Comparison of ENCODE assay signal across 8 mouse cellular contexts in the genomic region with DNA sequence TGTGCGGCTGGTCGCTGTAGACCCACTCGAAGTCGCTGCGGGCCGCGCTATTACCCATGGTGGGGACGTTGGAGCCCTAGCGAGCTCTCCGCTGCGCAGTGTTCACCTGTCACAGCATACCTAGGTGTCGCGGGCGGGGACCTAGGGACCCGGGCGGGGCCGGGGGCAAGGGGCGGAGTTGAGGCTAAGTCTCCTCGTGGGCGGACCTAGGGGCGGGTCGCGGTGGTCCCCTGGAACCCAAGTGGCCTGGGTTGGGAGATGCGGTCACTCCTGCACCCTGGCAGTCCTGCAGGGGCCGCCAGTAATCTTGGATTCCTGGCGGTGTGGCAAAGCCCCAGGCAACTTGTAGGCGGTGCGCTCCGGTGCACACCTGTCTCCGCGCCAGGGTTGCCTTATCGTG. TPM values are rescaled to one million over a fixed set of nuclear protein-coding genes. Genes with fewer than 3 reads are reported as not detected.
DNase-seq lines count a peak whose midpoint lies in the region; ATAC-seq and TF ChIP-seq lines count a peak whose summit lies in the region.

Degs2 (minus strand) TSS at position 131 of the 400 bp plus-strand sequence.

- no peak within 1 kb of the TSS for H3K9ac ChIP-seq in heart, adult 2 months (ENCODE audit: low read depth, low read length)
- H3K9ac ChIP-seq in embryonic facial prominence, embryonic 14.5 days (ENCODE audit: low read depth, low read length) = no peak within 1 kb of the TSS
- peak within 1 kb of the TSS; percentile 34; the same call in 1 of the 2 replicates for H3K9ac ChIP-seq in kidney, embryonic 14.5 days (ENCODE audit: low read depth, low read length)

- H3K79me2 ChIP-seq in heart, adult 2 months (replicated peaks; ENCODE audit: control insufficient read depth, insufficient read depth, low read length) = no peaks in the 10 kb centered on the region

- no peak within 1 kb of the TSS for H3K27ac ChIP-seq in heart, adult 2 months
- no peak within 1 kb of the TSS for H3K27ac ChIP-seq in embryonic facial prominence, embryonic 14.5 days (replicated peaks; ENCODE audit: low read depth, low read length)
- H3K27ac ChIP-seq in kidney, embryonic 14.5 days (ENCODE audit: low read depth, low read length) = no peak within 1 kb of the TSS

- ATAC-seq in embryonic facial prominence, embryonic 14.5 days (ENCODE audit: low read depth) = peak; percentile 39; the same call in 1 of the 2 replicates
- peak; percentile 73 for ATAC-seq in kidney, embryonic 14.5 days (ENCODE audit: low FRiP score, low TSS enrichment)
- ATAC-seq in megakaryocyte progenitor cell, adult 5-6 weeks (replicated peaks; ENCODE audit: poor library complexity) = no peak
- no peak for ATAC-seq in megakaryocyte-erythroid progenitor cell, adult 5-6 weeks (replicated peaks; ENCODE audit: low FRiP score, low TSS enrichment, poor library complexity, severe bottlenecking)

- no peak for DNase-seq in heart, adult 2 months
- no peak for DNase-seq in heart, postnatal 36 days
- DNase-seq in embryonic facial prominence, embryonic 14.5 days (ENCODE audit: low spot score) = peak; percentile 11
- DNase-seq in lung, postnatal 14 days = peak; percentile 40
- peak; percentile 71 for DNase-seq in thymus, postnatal 4 days

- TF ChIP-seq POLR2A in heart, adult 2 months (IDR thresholded peaks at IDR 0.05; ENCODE audit: insufficient read depth, low read depth, low read length) = no peak

- WGBS in heart, adult 2 months = 3% methylated on average over 32 of the region's 32 CpGs
- 2% methylated on average over 22 of the region's 32 CpGs for WGBS in embryonic facial prominence, embryonic 14.5 days
- under 1% methylated on average over 32 of the region's 32 CpGs for WGBS in kidney, embryonic 14.5 days

- no peaks in the 10 kb centered on the region for H3K9me3 ChIP-seq in embryonic facial prominence, embryonic 14.5 days (ENCODE audit: control insufficient read depth, low read length)
- H3K9me3 ChIP-seq in kidney, embryonic 14.5 days (ENCODE audit: control insufficient read depth, low read length) = no peaks in the 10 kb centered on the region

- TF ChIP-seq EP300 in heart, adult 2 months (IDR thresholded peaks at IDR 0.05; ENCODE audit: insufficient read depth, low read depth, low read length) = no peak

- intact Hi-C loops in heart, adult 2 months (cut with DNase I) = loop anchor here (5.0 kb wide), 1 partner anchor 55 kb away; no protein-coding TSS in a partner anchor
- intact Hi-C loops in heart, postnatal 36 days (cut with DNase I) = no loop called here

- H3K36me3 ChIP-seq in heart, adult 2 months (ENCODE audit: control insufficient read depth, insufficient read depth, low read length) = no peaks in the 10 kb centered on the region
- H3K36me3 ChIP-seq in embryonic facial prominence, embryonic 14.5 days (ENCODE audit: control insufficient read depth, insufficient read depth, low read length) = no peaks in the 10 kb centered on the region
- H3K36me3 ChIP-seq in kidney, embryonic 14.5 days (ENCODE audit: control insufficient read depth, insufficient read depth, low read length) = no peaks in the 10 kb centered on the region

- TF ChIP-seq CTCF in heart, adult 2 months (IDR thresholded peaks at IDR 0.05) = 0 out of 2 replicates have a peak, but pooled peaks have one; percentile 10

- H3K4me2 ChIP-seq in embryonic facial prominence, embryonic 14.5 days (ENCODE audit: low read depth, low read length) = peak within 1 kb of the TSS; percentile 41
- H3K4me2 ChIP-seq in kidney, embryonic 14.5 days (replicated peaks; ENCODE audit: low read depth, low read length) = peak within 1 kb of the TSS; percentile 48

- H3K4me1 ChIP-seq in heart, adult 2 months (ENCODE audit: control insufficient read depth, insufficient read depth, low read length) = peaks cover 2% of the 10 kb centered on the region; the same call in 1 of the 2 replicates
- 0 out of 2 replicates have a peak, but pooled peaks cover 3% of the 10 kb centered on the region for H3K4me1 ChIP-seq in embryonic facial prominence, embryonic 14.5 days (ENCODE audit: control insufficient read depth, insufficient read depth, low read length)
- peaks cover 24% of the 10 kb centered on the region for H3K4me1 ChIP-seq in kidney, embryonic 14.5 days (ENCODE audit: control insufficient read depth, insufficient read depth, low read length)

- H3K27me3 ChIP-seq in heart, adult 2 months (ENCODE audit: control insufficient read depth, insufficient read depth, low read length) = peaks cover 7% of the 10 kb centered on the region
- H3K27me3 ChIP-seq in embryonic facial prominence, embryonic 14.5 days (replicated peaks; ENCODE audit: control insufficient read depth, insufficient read depth, low read length) = peaks cover 41% of the 10 kb centered on the region
- peaks cover 24% of the 10 kb centered on the region for H3K27me3 ChIP-seq in kidney, embryonic 14.5 days (ENCODE audit: control insufficient read depth, insufficient read depth, low read length)

- no peak within 1 kb of the TSS; the same call in 1 of the 2 replicates for H3K4me3 ChIP-seq in heart, adult 2 months
- peak within 1 kb of the TSS; percentile 25 for H3K4me3 ChIP-seq in embryonic facial prominence, embryonic 14.5 days (ENCODE audit: low read depth, low read length)
- H3K4me3 ChIP-seq in kidney, embryonic 14.5 days (ENCODE audit: low read length) = peak within 1 kb of the TSS; percentile 31

RNA-seq across cellular contexts. Expression of gene Degs2, which starts in this region (rescaled TPM):
- total RNA-seq in heart, adult 2 months (2021) = under 1 TPM; 0.50 to 0.55 TPM
- polyA plus RNA-seq in heart, adult 2 months (2012; rRNA removed) = 1.00 TPM in 2 replicates
- under 1 TPM; 0.27 to 0.92 TPM for total RNA-seq in heart, postnatal 36 days (2021)
- polyA plus RNA-seq in embryonic facial prominence, embryonic 14.5 days (2014; fragmentation: Nextera tagmentation; extraction: Ambion mirVana) = 1.1 and 1.2 TPM in 2 replicates
- polyA plus RNA-seq in kidney, embryonic 14.5 days (2014; fragmentation: Nextera tagmentation; extraction: Ambion mirVana) = 6.6 and 7.3 TPM in 2 replicates
- total RNA-seq in megakaryocyte progenitor cell, adult 5-6 weeks (2015) = 1.2 TPM in 1 of 2 replicates, not detected in the other
- 0.79 and 1.1 TPM in 2 replicates for total RNA-seq in megakaryocyte progenitor cell, adult 5-6 weeks (2017)
- total RNA-seq in megakaryocyte-erythroid progenitor cell, adult 5-6 weeks (2014; fragmentation: Nextera tagmentation) = not detected in 2 replicates
- not detected in 2 replicates for total RNA-seq in megakaryocyte-erythroid progenitor cell, adult 5-6 weeks (2017)

Comparison
In these comparisons a context has a peak if more than half of its experiments do, and no peak if none do; other contexts are left out.
1. DNase-seq: peak in embryonic facial prominence, embryonic 14.5 days (single experiment), lung, postnatal 14 days (single experiment) and thymus, postnatal 4 days (single experiment); none in heart, adult 2 months (0 of 2) and heart, postnatal 36 days (0 of 2).
2. ATAC-seq: peak in embryonic facial prominence, embryonic 14.5 days (single experiment) and kidney, embryonic 14.5 days (single experiment); none in megakaryocyte progenitor cell, adult 5-6 weeks (single experiment) and megakaryocyte-erythroid progenitor cell, adult 5-6 weeks (single experiment).